In the genomic region with DNA sequence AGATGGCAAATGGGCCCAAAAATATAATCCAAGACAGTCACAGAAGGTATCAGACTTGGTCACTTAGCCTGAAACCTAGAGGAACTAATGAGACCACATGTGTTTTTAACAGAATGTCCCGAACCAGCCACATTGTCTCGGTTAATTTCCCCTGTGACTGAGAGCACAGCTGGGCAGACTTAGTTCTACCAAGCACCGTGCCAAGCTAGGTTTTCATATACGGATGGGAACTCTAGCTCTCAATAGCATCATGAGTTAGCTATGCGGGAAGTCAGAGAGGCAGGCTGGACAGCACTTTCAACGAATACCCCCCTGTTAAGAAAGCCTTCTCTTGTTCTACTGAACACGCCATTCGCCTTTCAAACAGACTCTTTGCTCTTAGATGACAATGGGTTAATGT, we compare ENCODE assay signal across 21 mouse cellular contexts. TPM values are rescaled to one million over a fixed set of nuclear protein-coding genes. Genes with fewer than 3 reads are reported as not detected.
A peak's percentile ranks its signal among the peaks of the same experiment; 100 is the strongest.
DNase-seq lines count a peak whose midpoint lies in the region; ATAC-seq lines count a peak whose summit lies in the region.
"Had no signal": no experiment of that assay in that cellular context is flagged by ENCODE, and none has a peak within 500 bp of the region (broad histone marks: within the 10 kb centered on the region; RNA-seq: fewer than 3 reads in every experiment).

No protein-coding gene starts in this region.

- H3K27ac ChIP-seq in heart, embryonic 10.5 days, result no peak overlapping the region
- H3K27ac ChIP-seq in midbrain, embryonic 14.5 days (replicated peaks; ENCODE audit: low read depth, low read length), result no peak overlapping the region
- no peak overlapping the region for H3K27ac ChIP-seq in midbrain, embryonic 13.5 days
- 0 out of 2 replicates have a peak overlapping the region, but pooled peaks have one; percentile 23 for H3K27ac ChIP-seq in embryonic facial prominence, embryonic 15.5 days (replicated peaks)
- H3K27ac ChIP-seq: forebrain, embryonic 15.5 days; heart, embryonic 15.5 days; hindbrain, embryonic 15.5 days had no signal

- no peaks in the 10 kb centered on the region for H3K4me1 ChIP-seq in heart, embryonic 10.5 days
- H3K4me1 ChIP-seq in midbrain, embryonic 14.5 days (ENCODE audit: control insufficient read depth, insufficient read depth, low read length), result no peaks in the 10 kb centered on the region; the same call in 1 of the 2 replicates
- H3K4me1 ChIP-seq in midbrain, embryonic 13.5 days (replicated peaks), result peaks cover 13% of the 10 kb centered on the region
- no peaks in the 10 kb centered on the region; the same call in 1 of the 2 replicates for H3K4me1 ChIP-seq in embryonic facial prominence, embryonic 15.5 days

- H3K9me3 ChIP-seq in heart, embryonic 10.5 days, result no peaks in the 10 kb centered on the region
- H3K9me3 ChIP-seq in midbrain, embryonic 14.5 days (ENCODE audit: control insufficient read depth, low read length), result no peaks in the 10 kb centered on the region
- H3K9me3 ChIP-seq in midbrain, embryonic 13.5 days, result no peaks in the 10 kb centered on the region
- H3K9me3 ChIP-seq in embryonic facial prominence, embryonic 15.5 days (replicated peaks), result no peaks in the 10 kb centered on the region
- H3K9me3 ChIP-seq: forebrain, embryonic 15.5 days; heart, embryonic 15.5 days; hindbrain, embryonic 15.5 days had no signal

- H3K4me3 ChIP-seq in heart, embryonic 10.5 days, result no peak overlapping the region
- no peak overlapping the region for H3K4me3 ChIP-seq in midbrain, embryonic 14.5 days (replicated peaks; ENCODE audit: low read depth, low read length)
- no peak overlapping the region for H3K4me3 ChIP-seq in midbrain, embryonic 13.5 days (replicated peaks)
- H3K4me3 ChIP-seq in embryonic facial prominence, embryonic 15.5 days (replicated peaks), result no peak overlapping the region
- H3K4me3 ChIP-seq: forebrain, embryonic 15.5 days; heart, embryonic 15.5 days; hindbrain, embryonic 15.5 days had no signal

- H3K4me2 ChIP-seq in midbrain, embryonic 14.5 days (ENCODE audit: low read length), result no peak overlapping the region
- H3K4me2 ChIP-seq in midbrain, embryonic 13.5 days (replicated peaks), result no peak overlapping the region
- H3K4me2 ChIP-seq in embryonic facial prominence, embryonic 15.5 days (replicated peaks), result no peak overlapping the region
- H3K4me2 ChIP-seq: forebrain, embryonic 15.5 days; heart, embryonic 11.5 days; heart, embryonic 15.5 days; hindbrain, embryonic 15.5 days had no signal

- H3K27me3 ChIP-seq in heart, embryonic 10.5 days (ENCODE audit: insufficient read depth, poor library complexity, severe bottlenecking), result no peaks in the 10 kb centered on the region
- H3K27me3 ChIP-seq in midbrain, embryonic 14.5 days (ENCODE audit: control insufficient read depth, insufficient read depth, low read length), result no peaks in the 10 kb centered on the region
- H3K27me3 ChIP-seq in midbrain, embryonic 13.5 days, result peaks cover 3% of the 10 kb centered on the region; the same call in 1 of the 2 replicates
- no peaks in the 10 kb centered on the region for H3K27me3 ChIP-seq in embryonic facial prominence, embryonic 15.5 days
- H3K27me3 ChIP-seq: forebrain, embryonic 15.5 days; hindbrain, embryonic 15.5 days had no signal

- no peaks in the 10 kb centered on the region for H3K36me3 ChIP-seq in heart, embryonic 10.5 days
- H3K36me3 ChIP-seq in midbrain, embryonic 14.5 days (ENCODE audit: control insufficient read depth, insufficient read depth, low read length), result no peaks in the 10 kb centered on the region
- no peaks in the 10 kb centered on the region for H3K36me3 ChIP-seq in midbrain, embryonic 13.5 days
- H3K36me3 ChIP-seq in embryonic facial prominence, embryonic 15.5 days, result no peaks in the 10 kb centered on the region
- H3K36me3 ChIP-seq: forebrain, embryonic 15.5 days; heart, embryonic 15.5 days; hindbrain, embryonic 15.5 days had no signal

- H3K9ac ChIP-seq in midbrain, embryonic 14.5 days (replicated peaks; ENCODE audit: low read length), result no peak overlapping the region
- H3K9ac ChIP-seq in midbrain, embryonic 13.5 days (replicated peaks), result no peak overlapping the region
- no peak overlapping the region for H3K9ac ChIP-seq in embryonic facial prominence, embryonic 15.5 days
- H3K9ac ChIP-seq: forebrain, embryonic 15.5 days; heart, embryonic 15.5 days; hindbrain, embryonic 15.5 days had no signal

- 83% methylated on average over 8 of the region's 8 CpGs for WGBS in heart, embryonic 10.5 days
- 59% methylated on average over 8 of the region's 8 CpGs for WGBS in midbrain, embryonic 14.5 days
- 67% methylated on average over 8 of the region's 8 CpGs for WGBS in midbrain, embryonic 13.5 days
- WGBS in embryonic facial prominence, embryonic 15.5 days, result 45% methylated on average over 8 of the region's 8 CpGs

- DNase-seq in heart, embryonic 10.5 days (ENCODE audit: low spot score), result peak; percentile 24
- no peak for DNase-seq in heart, adult 18-20 months
- DNase-seq in midbrain, embryonic 14.5 days, result peak; percentile 23
- no peak for DNase-seq in Muller cell, postnatal 12 days (ENCODE audit: inconsistent ontology term)
- DNase-seq in adipocyte (ENCODE audit: low spot score), result no peak
- DNase-seq: adrenal gland, postnatal 10 days; cerebellum, adult 18-20 months; cerebellum, adult 9-11 months; cerebellum, postnatal 36 days; gastrocnemius, postnatal 36 days; heart, adult 11 months; heart, postnatal 14 days; kidney, adult 2 months had no signal

- ATAC-seq in midbrain, embryonic 14.5 days (ENCODE audit: low FRiP score, low TSS enrichment), result no peak
- no peak for ATAC-seq in midbrain, embryonic 13.5 days
- peak; percentile 72 for ATAC-seq in embryonic facial prominence, embryonic 15.5 days (ENCODE audit: insufficient number of reproducible peaks, low FRiP score, low TSS enrichment, low read depth)
- ATAC-seq: forebrain, embryonic 15.5 days; intestine, embryonic 16.5 days had no signal

RNA-seq across cellular contexts. Expression of a gene that starts 1.1 kb away (rescaled TPM):
- 6.1 and 10.5 TPM in 2 replicates for polyA plus RNA-seq in heart, embryonic 10.5 days (2016; fragmentation: Nextera tagmentation; extraction: Ambion mirVana)
- total RNA-seq in heart, adult 18-20 months (2021), result under 1 TPM; 0.37 to 0.75 TPM
- 1.3 and 4.1 TPM in 2 replicates for polyA plus RNA-seq in midbrain, embryonic 14.5 days (2014; fragmentation: Nextera tagmentation; extraction: Ambion mirVana)
- polyA plus RNA-seq in midbrain, embryonic 13.5 days (2015; fragmentation: Nextera tagmentation; extraction: Ambion mirVana), result 1.7 and 1.9 TPM in 2 replicates
- polyA plus RNA-seq in embryonic facial prominence, embryonic 15.5 days (2015; fragmentation: Nextera tagmentation; extraction: Ambion mirVana), result 46.6 and 56.5 TPM in 2 replicates
- total RNA-seq: hematopoietic stem cell, adult 5-6 weeks had no signal

Comparison
In these comparisons a context has a peak if more than half of its experiments do, and no peak if none do; other contexts are left out.
1. DNase-seq: peak in heart, embryonic 10.5 days (single experiment) and midbrain, embryonic 14.5 days (single experiment); none in heart, adult 18-20 months (0 of 2), Muller cell, postnatal 12 days (single experiment) and adipocyte (single experiment).